ENCODE assay signal across 11 mouse cellular contexts in the genomic region with DNA sequence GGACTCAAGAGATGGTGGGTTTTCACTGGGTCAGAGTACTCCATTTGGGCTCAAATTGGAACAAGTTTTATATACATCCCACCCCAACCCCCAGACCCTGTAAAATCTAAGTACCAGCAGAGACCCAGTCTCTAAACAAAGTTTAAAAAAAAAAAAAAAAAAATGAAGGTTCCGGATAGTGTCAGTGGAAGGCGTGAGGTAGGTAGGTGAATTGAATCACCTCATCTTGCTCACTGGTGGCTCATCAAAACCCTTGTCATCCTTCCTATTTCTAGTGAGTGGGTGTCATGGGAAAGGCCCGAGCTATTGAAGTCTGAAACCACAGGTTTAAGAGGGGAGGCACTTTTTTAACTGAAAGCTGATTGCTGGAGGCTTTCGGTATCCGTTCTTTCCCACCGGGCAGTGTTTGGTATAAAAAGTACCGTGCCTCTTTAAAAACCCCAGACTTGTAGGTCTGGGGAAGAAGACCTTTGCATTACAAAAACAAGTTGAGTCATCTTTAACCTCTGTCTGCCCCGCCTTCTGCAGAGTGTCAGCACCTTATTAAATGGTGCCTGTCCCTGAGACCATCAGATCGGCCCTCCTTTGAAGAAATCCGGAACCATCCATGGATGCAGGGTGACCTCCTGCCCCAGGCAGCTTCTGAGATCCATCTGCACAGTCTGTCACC. TPM values are rescaled to one million over a fixed set of nuclear protein-coding genes. Genes with fewer than 3 reads are reported as not detected.
A peak's percentile ranks its signal among the peaks of the same experiment; 100 is the strongest.
DNase-seq lines count a peak whose midpoint lies in the region; ATAC-seq and TF ChIP-seq lines count a peak whose summit lies in the region.
"Had no signal": no experiment of that assay in that cellular context is flagged by ENCODE, and none has a peak within 500 bp of the region (broad histone marks: within the 10 kb centered on the region; RNA-seq: fewer than 3 reads in every experiment).

No protein-coding gene starts in this region.

- H3K36me3 ChIP-seq in heart, embryonic 16.5 days (ENCODE audit: control insufficient read depth, insufficient read depth) = peaks cover 8% of the 10 kb centered on the region
- H3K36me3 ChIP-seq in ES-E14 (ENCODE audit: control insufficient read depth, insufficient read depth, low read length, poor library complexity, severe bottlenecking) = peaks cover 35% of the 10 kb centered on the region
- H3K36me3 ChIP-seq in liver, embryonic 13.5 days = peaks cover 57% of the 10 kb centered on the region

- H3K9me3 ChIP-seq in heart, embryonic 16.5 days (replicated peaks; ENCODE audit: control insufficient read depth, low read length) = no peaks in the 10 kb centered on the region
- no peaks in the 10 kb centered on the region for H3K9me3 ChIP-seq in ES-E14 (ENCODE audit: control insufficient read depth, insufficient read depth, low read depth, low read length)
- H3K9me3 ChIP-seq in liver, embryonic 13.5 days (replicated peaks) = no peaks in the 10 kb centered on the region

- H3K4me1 ChIP-seq in heart, embryonic 16.5 days (ENCODE audit: control insufficient read depth, insufficient read depth, low read length) = peaks cover 11% of the 10 kb centered on the region
- peaks cover 0 to 2% of the 10 kb centered on the region in 2 experiments; a peak in 2 of 4 replicates for H3K4me1 ChIP-seq in ES-E14 (ENCODE audit: control insufficient read depth in 2 of 2, insufficient read depth in 2 of 2, low read length in 2 of 2, poor library complexity in 1 of 2)
- peaks cover 62% of the 10 kb centered on the region for H3K4me1 ChIP-seq in liver, embryonic 13.5 days (replicated peaks)

- intact Hi-C loops in left cerebral cortex, postnatal 14 days (cut with DNase I) = loop anchor here (5.0 kb wide), 1 partner anchor 57 kb away; no protein-coding TSS in a partner anchor

- peak overlapping the region; percentile 82; the same call in 1 of the 2 replicates for H3K4me2 ChIP-seq in heart, embryonic 16.5 days (ENCODE audit: low read depth, low read length)
- peak overlapping the region; percentile 82 for H3K4me2 ChIP-seq in liver, embryonic 13.5 days

- in situ Hi-C loops in ES-E14 (cut with MboI; ENCODE audit: low sequenced_read_pairs in 2 of 2, unreplicated experiment in 2 of 2) = no loop called here

- DNase-seq in heart, adult 9 months (ENCODE audit: low spot score in 2 of 2) = no peak
- peak; percentile 93 for DNase-seq in CD4-positive helper T cell, adult 2 months (ENCODE audit: low read depth, low spot score)
- peak; percentile 40 for DNase-seq in ES-E14 (ENCODE audit: low read depth, low spot score)
- DNase-seq in liver, embryonic 13.5 days = no peak
- DNase-seq in cerebellum, adult 18-20 months = no peak
- no peak for DNase-seq in cerebellum, postnatal 25 days
- DNase-seq in left cerebral cortex, postnatal 14 days (ENCODE audit: low spot score in 2 of 2) = no peak
- DNase-seq: adrenal gland, postnatal 10 days; kidney, postnatal 36 days had no signal

- no peaks in the 10 kb centered on the region for H3K27me3 ChIP-seq in heart, embryonic 16.5 days (ENCODE audit: control insufficient read depth, insufficient read depth, low read length)
- no peaks in the 10 kb centered on the region for H3K27me3 ChIP-seq in liver, embryonic 13.5 days

- ATAC-seq in heart, embryonic 16.5 days (replicated peaks; ENCODE audit: extremely low read depth, insufficient read depth, low FRiP score) = no peak
- ATAC-seq in liver, embryonic 13.5 days (ENCODE audit: low read depth) = no peak

- H3K9ac ChIP-seq in heart, embryonic 16.5 days (ENCODE audit: low read length) = 0 out of 2 replicates have a peak overlapping the region, but pooled peaks have one; percentile 7
- H3K9ac ChIP-seq in ES-E14 (ENCODE audit: insufficient read depth, low read depth, low read length, poor library complexity, severe bottlenecking) = peak overlapping the region; percentile 31
- H3K9ac ChIP-seq in liver, embryonic 13.5 days = peak overlapping the region; percentile 100

- 70% methylated on average over 10 of the region's 10 CpGs for WGBS in heart, embryonic 16.5 days
- WGBS in liver, embryonic 13.5 days (ENCODE audit: insufficient replicate concordance) = 52% methylated on average over 10 of the region's 10 CpGs

- H3K4me3 ChIP-seq in heart, embryonic 16.5 days (ENCODE audit: low read length) = 0 out of 2 replicates have a peak overlapping the region, but pooled peaks have one; percentile 97
- peak overlapping the region; percentile 71 to 99 for H3K4me3 ChIP-seq in ES-E14 (ENCODE audit: insufficient read depth in 1 of 2, low read depth in 1 of 2, low read length in 2 of 2, poor library complexity in 1 of 2, severe bottlenecking in 1 of 2)
- peak overlapping the region; percentile 100 for H3K4me3 ChIP-seq in liver, embryonic 13.5 days (replicated peaks)

- peak overlapping the region; percentile 48; the same call in 1 of the 2 replicates for H3K27ac ChIP-seq in heart, embryonic 16.5 days (ENCODE audit: low read length)
- H3K27ac ChIP-seq in ES-E14 (ENCODE audit: insufficient read depth, low read depth, low read length, poor library complexity, severe bottlenecking) = 0 out of 2 replicates have a peak overlapping the region, but pooled peaks have one; percentile 6
- peak overlapping the region; percentile 99 for H3K27ac ChIP-seq in liver, embryonic 13.5 days

TF ChIP-seq in ES-E14, 5 proteins besides CTCF, POLR2A, EP300 and RAD21:
- TF ChIP-seq MAFK (IDR thresholded peaks at IDR 0.05; ENCODE audit: insufficient read depth, low read depth, low read length) (peak; percentile 57; the same call in 1 of the 2 replicates), HCFC1 (IDR thresholded peaks at IDR 0.05; ENCODE audit: borderline replicate concordance, insufficient read depth, low read length) (no peak)

RNA-seq across cellular contexts. Expression of a gene that starts 3.6 kb away (rescaled TPM):
- polyA plus RNA-seq in heart, embryonic 16.5 days (2015; fragmentation: Nextera tagmentation; extraction: Ambion mirVana) = 14.4 and 15.7 TPM in 2 replicates
- total RNA-seq in ES-E14 (2012; rRNA removed) = 75.3 and 82.0 TPM in 2 replicates
- 105 and 110 TPM in 2 replicates for polyA plus RNA-seq in liver, embryonic 13.5 days (2015; fragmentation: Nextera tagmentation; extraction: Ambion mirVana)
- 1 to 10 TPM; 3.4 to 4.2 TPM for total RNA-seq in left cerebral cortex, postnatal 14 days (2021)

RNA-seq across cellular contexts. Expression of a gene that starts 55.2 kb away (rescaled TPM):
- not detected in 2 replicates for polyA plus RNA-seq in heart, embryonic 16.5 days (2015; fragmentation: Nextera tagmentation; extraction: Ambion mirVana)
- total RNA-seq in ES-E14 (2012; rRNA removed) = 18.3 TPM in 2 replicates
- not detected in 2 replicates for polyA plus RNA-seq in liver, embryonic 13.5 days (2015; fragmentation: Nextera tagmentation; extraction: Ambion mirVana)
- total RNA-seq in left cerebral cortex, postnatal 14 days (2021) = not detected
- total RNA-seq: adrenal gland, postnatal 10 days had no signal
- polyA plus RNA-seq: lung, embryonic 16.5 days had no signal

RNA-seq across cellular contexts. Expression of a gene that starts 55.4 kb away (rescaled TPM):
- 9.1 and 9.9 TPM in 2 replicates for polyA plus RNA-seq in heart, embryonic 16.5 days (2015; fragmentation: Nextera tagmentation; extraction: Ambion mirVana)
- 8.3 and 8.6 TPM in 2 replicates for total RNA-seq in ES-E14 (2012; rRNA removed)
- polyA plus RNA-seq in liver, embryonic 13.5 days (2015; fragmentation: Nextera tagmentation; extraction: Ambion mirVana) = 3.2 and 4.9 TPM in 2 replicates
- 10 to 100 TPM; 44.1 to 47.0 TPM for total RNA-seq in left cerebral cortex, postnatal 14 days (2021)

RNA-seq across cellular contexts. Expression of a gene that starts 58.0 kb away (rescaled TPM):
- 0.85 and 1.3 TPM in 2 replicates for polyA plus RNA-seq in heart, embryonic 16.5 days (2015; fragmentation: Nextera tagmentation; extraction: Ambion mirVana)
- total RNA-seq in ES-E14 (2012; rRNA removed) = 0.31 and 0.53 TPM in 2 replicates
- 0.23 TPM in 2 replicates for polyA plus RNA-seq in liver, embryonic 13.5 days (2015; fragmentation: Nextera tagmentation; extraction: Ambion mirVana)
- under 1 TPM in 1 of 2 experiments, not detected in 1; 0.68 TPM for total RNA-seq in left cerebral cortex, postnatal 14 days (2021)
- total RNA-seq: adrenal gland, postnatal 10 days had no signal

Comparison
In these comparisons a context has a peak if more than half of its experiments do, and no peak if none do; other contexts are left out.
1. H3K27ac ChIP-seq: peak in every context shown above with its lines; median percentile 99 in liver, embryonic 13.5 days; 48 in heart, embryonic 16.5 days; 6 in ES-E14.
2. H3K9ac ChIP-seq: peak in every context shown above with its lines; median percentile 100 in liver, embryonic 13.5 days; 31 in ES-E14; 7 in heart, embryonic 16.5 days.
3. DNase-seq: peak in CD4-positive helper T cell, adult 2 months (single experiment) and ES-E14 (single experiment); none in heart, adult 9 months (0 of 2), liver, embryonic 13.5 days (single experiment), cerebellum, adult 18-20 months (0 of 2), cerebellum, postnatal 25 days (0 of 2) and left cerebral cortex, postnatal 14 days (0 of 2).
4. RNA of a gene that starts 3.6 kb away (total RNA-seq): 75.3 to 82.0 TPM in ES-E14; 3.4 to 4.2 TPM in left cerebral cortex, postnatal 14 days; every median in the first group is over 10 times any median in the second.
5. RNA of a gene that starts 55.2 kb away (total RNA-seq): 18.3 TPM in ES-E14; not detected in left cerebral cortex, postnatal 14 days; every median in the first group is over 10 times any median in the second.
6. Peak in every context shown above with its lines, with median percentiles within 50 percentile points of each other: H3K4me3 ChIP-seq.